Mouse (Mus musculus) kidney, adult 18-20 months (tissue): Measurements from ENCODE around the gene Mc3r.

ENCODE experiments used
- DNase-seq: peaks from one replicate; pipeline ENCODE4 v3.0.0; 2021

Gene Mc3r

GRCm38 (mm10) chr2:172248106-172248764 lies at the start of gene Mc3r:
Gene Mc3r (plus strand): TSS chr2:172248492.
- peak; percentile 23 for DNase-seq

- no peak for DNase-seq
These were observed 46.1 kb upstream of the Mc3r start for GRCm38 (mm10) chr2:172201998-172202780.

DNA sequence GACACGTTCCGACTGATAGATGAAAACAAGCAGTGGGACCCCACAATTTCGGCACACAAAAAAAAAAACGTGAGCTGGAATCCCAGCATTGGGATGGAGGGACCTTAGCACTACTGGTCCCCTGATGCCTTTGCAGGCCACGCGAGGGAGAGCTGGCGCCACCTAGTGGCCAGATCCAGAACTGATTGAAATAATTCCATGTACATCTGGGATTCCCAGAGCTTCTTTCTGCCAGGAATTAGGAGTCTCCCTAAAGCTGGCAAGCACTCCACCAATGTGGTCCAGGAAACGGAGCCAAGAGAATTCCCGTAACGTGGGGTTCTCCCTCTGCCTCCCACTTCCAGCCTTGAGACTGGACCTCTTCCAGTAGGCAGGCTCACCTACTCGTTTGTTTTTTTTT lies 41.3 kb upstream of the Mc3r start:
- peak; percentile 77 for DNase-seq

DNA sequence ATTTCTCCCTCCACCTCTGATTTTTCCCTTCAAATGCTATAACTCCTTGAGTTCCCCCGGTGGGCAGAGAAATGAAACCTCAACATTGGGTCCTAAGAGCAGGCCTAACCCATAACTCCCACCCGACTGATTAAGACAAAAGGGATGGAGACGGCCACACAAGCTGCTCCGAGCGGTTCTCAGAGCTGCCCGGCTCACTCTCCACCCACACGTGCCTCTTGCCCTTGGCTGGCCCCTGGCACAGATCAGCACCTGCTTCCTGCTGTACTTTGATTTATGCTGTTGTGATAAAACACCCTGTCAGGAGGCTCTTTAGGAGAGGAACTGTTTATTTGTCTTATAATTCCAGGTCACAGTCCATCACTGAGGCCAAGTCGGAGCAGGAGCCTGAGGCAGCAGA lies 34.8 kb upstream of the Mc3r start:
- DNase-seq = no peak

DNA sequence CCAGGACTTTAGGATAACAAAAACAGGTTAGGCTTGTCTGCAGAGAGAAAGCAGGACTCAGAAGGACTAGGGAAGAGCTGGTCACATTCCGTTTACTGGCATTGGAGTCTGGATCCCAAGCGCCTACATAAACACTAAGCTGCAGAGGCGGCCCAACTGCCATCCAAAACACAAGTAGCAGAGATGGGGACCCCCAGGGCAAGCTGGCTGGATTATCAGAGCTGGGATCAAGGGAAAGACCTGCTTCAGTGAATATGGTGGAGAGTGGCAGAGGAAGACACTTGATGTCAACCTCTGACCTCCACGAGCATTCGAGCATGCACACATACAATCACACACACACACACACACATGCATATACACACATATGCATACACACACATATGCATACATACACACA lies 34.0 kb upstream of the Mc3r start:
- no peak for DNase-seq

DNA sequence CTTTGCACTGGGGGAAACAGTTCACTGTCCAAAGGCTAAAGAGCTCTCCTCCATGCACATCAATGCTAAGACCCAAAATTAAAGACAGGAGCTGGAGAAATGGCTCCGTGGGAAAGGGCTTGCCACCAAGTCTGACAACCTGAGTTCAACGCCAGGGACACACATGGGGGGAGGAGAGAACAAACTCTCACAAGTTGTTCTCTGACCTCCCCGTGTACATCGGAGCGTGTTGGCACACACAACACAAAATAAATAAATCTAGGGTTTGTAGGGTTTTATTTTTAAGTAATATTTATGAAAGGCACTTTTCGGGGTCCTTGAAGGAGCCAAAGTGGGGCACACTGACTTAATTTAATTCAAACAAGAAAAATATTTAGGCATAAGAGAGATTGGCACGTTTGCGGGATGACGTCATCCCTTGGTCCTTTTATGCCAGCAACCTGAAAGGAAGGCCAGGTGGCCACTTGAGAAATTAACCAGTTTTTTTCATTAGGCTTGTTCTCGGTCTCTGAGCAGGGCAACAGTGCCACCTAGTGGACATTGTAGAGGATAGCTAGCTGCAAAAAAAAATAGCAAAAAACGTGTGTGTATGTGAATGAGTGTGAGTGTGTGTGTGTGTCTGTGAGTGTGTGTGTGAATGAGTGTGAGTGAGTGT lies 32.7 kb upstream of the Mc3r start:
- peak; percentile 43 for DNase-seq

DNA sequence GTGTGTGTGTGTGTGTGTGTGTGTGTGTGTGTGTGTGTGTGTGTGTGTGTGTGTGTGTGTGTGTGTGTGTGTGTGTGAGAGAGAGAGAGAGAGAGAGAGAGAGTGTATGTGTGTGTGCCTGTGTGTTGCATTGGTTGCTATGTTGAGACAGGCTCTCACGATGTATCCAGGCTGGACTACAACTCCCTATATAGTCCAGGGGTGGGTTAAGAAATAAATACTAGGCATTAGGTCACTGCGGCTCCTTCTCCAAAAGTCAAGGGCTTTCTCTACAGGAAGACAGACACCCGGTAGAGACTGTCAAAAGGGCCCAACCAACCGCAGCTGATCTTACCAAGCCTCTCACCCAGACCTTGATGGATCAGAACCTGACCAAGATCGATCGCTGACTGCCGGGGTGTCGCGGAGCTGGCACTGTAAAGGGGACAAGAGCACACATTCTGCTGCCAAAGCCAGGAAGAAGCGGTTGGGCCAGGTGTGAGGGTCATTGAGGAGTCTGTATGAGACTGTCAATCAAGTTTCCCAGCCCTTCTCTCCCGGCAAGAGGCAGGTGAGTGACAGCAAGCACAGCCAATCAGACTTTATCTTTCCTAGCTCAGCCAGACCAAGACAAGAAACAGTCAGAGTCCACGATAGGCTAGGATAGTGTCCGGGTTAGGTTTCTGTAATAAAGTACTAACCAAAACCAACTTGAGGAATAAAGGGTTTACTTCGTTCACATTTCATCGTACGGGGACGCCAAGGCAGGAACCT lies 32.0 kb upstream of the Mc3r start:
- no peak for DNase-seq

DNA sequence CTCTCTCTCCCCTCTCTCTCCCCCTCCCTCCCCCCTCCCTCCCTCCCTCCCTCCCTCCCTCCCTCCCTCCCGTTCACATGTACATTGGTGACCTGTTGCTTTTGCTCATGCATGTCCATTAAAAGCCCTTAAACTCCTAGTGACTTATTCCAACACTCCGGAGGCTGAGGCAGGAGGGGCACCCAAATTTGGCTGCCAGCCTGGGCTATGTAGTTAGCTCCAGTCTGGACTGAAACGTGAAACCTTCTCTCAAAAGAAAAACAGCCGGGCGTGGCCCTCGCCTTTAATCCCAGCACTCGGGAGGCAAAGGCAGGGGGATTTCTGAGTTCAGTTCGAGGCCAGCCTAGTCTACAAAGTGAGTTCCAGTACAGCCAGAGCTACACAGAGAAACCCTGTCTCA lies 30.4 kb upstream of the Mc3r start:
- DNase-seq = no peak

DNA sequence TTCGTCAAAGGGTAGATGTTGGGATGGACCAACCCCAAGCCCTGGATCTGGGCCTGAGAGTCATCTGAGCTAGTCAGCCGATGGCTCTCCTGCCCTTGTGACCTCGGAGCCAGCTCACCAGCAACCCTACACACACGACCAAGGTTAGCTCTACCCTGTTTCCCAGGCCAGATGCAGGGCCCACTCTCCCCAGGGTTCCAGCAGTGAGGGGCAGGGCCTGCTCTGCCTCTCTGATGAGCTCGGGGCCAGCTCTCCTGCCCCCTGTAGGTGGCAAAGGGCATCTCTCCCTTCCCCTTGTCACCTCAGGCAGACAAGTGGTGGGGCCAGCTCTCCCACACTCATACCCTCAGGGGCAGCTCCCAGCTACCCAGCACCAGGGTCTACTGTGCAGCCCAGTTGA lies 29.1 kb upstream of the Mc3r start:
- no peak for DNase-seq

GRCm38 (mm10) chr2:172221656-172222393 lies 26.5 kb upstream of the Mc3r start:
- DNase-seq = peak; percentile 62

DNA sequence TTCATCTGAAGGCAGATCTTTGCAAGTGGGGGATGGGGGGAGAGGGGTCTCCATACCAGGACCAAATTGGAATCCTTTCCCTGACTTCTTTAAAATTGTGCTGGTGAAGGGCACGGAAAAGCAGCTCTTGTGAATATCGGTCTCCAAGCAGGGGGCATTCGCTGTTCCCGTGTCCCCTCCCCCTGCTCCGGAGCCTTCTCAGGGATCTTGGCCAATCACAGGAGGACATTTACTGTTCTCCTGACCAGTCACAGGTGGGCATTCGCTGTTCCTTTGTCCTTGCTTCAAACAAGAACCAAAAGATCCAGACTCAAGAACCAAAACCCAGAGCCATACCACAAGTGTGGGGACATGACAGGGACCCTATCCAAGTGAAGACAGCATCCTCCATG lies 25.9 kb upstream of the Mc3r start:
- no peak for DNase-seq

GRCm38 (mm10) chr2:172222891-172223290 lies 25.4 kb upstream of the Mc3r start:
- DNase-seq = no peak

- DNase-seq = no peak
These were observed 24.7 kb upstream of the Mc3r start for GRCm38 (mm10) chr2:172223451-172224200.

DNA sequence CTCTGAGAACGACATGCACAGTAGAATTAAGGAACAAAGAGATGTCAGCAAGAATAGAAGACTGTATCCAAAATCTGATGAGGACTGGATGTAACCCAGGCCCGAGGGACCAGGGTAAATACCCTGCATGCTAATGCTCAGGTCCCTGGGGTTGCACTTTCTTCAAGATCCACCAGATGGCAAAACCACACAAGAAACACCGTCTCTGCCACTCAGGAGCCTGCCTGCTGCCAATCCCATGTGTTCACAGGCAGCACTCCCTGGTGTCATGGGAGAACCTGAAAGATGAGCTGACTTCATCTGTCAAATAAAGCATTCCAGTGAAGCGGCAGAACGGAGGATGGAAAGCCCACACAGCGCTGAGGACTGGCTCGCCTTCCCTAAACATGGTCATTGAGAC lies 21.3 kb upstream of the Mc3r start:
- no peak for DNase-seq

- no peak for DNase-seq
These were observed 20.5 kb upstream of the Mc3r start for GRCm38 (mm10) chr2:172227808-172228207.

DNA sequence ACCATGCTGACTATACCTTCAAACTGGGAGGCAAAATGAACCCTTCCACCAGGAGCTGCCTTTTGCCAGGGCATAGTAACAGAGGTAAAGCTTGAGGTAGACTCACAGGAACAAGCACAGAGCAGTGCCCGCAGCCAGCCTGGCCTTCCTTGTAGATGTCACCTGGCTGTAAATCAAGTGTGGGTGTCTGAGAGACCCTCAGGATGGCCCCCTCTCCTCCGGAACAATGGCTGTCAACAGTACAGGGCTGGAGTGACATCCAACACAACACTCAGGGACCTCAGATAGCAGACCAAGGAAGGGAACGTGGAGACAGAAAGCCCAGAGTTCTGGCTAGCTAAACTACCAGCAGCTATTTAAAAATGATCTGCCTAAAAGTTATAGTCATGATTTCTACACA lies 19.1 kb upstream of the Mc3r start:
- DNase-seq = no peak

- no peak for DNase-seq
These were observed 18.2 kb upstream of the Mc3r start for GRCm38 (mm10) chr2:172230126-172230525.

GRCm38 (mm10) chr2:172238220-172238619 lies 10.1 kb upstream of the Mc3r start:
- no peak for DNase-seq

DNA sequence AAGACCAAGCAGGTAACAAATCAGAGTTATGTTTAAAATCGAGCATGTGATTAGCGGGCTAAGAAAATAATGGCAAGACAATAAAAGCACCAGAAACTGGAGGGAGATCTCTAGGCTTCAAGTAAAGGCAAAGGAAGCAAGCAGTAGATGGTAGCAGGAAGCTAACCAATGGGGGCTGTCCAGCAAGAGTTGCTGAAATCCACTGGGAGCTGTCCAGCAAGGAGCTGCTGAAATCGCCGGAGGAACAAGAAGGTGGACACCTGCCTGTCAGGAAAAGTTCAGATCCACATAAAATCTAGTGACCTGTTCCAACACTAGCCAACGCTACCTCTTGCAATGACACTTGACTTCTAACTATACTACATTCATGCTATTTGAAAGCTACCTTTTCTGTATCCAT lies 7.3 kb upstream of the Mc3r start:
- DNase-seq = peak; percentile 52

DNA sequence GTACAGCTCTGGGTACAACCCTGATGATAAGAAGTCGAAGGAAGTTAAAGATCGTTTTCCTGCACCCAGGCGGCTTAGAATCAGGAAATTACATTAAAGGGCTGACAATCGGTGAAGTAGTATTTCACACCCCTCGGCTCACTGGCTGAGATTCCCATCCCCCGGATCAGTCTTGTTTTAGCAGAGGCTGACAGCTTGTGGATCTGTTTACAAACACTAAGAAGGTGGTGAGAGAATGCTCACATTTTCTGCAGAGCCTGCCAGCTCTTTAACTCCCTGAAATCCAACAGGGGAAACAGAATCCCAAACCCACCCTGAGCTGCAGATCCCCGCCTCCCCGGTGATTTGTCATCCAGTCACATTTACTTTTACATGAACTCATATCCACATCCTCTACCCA lies 2.8 kb upstream of the Mc3r start:
- no peak for DNase-seq

GRCm38 (mm10) chr2:172249336-172249735 lies 1.0 kb downstream of the Mc3r start:
- DNase-seq = no peak

GRCm38 (mm10) chr2:172256418-172256817 lies 8.1 kb downstream of the Mc3r start:
- no peak for DNase-seq
